Mouse (Mus musculus) liver, embryonic 14.5 days (tissue): ENCODE measurements around the gene Tas1r1.
"Not testable (repeated sequence)": the region's sequence is repeated elsewhere in the genome, so short reads cannot be mapped to it uniquely, and the experiment has no call there.

Experiments used
- CTCF ChIP-seq: IDR thresholded peaks from 2 replicates; pipeline ENCODE4 v1.5.1; 2016; ENCODE audit warnings: antibody characterized with exemption, low read depth, control low read depth
- EP300 ChIP-seq: IDR thresholded peaks from 2 replicates; pipeline ENCODE4 v1.6.1; 2016; ENCODE audit warnings: antibody characterized with exemption, low read depth

DNA sequence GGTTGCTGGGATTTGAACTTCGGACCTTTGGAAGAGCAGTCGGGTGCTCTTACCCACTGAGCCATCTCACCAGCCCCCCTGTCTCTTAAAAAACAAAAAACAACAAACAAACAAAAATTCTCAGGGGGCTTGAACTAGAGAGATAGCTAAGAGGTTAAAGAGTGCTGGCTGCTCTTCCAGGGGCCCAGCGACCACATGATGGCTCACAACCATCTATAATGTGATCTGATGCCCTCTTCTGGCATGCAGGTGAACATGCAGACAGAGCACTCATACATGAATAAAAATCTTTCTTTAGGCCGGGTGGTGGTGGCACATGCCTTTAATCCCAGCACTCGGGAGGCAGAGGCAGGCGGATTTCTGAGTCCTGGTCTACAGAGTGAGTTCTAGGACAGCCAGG, 1.9 kb downstream of the Tas1r1 start:
- TF ChIP-seq CTCF, result peak; percentile 58
- TF ChIP-seq EP300, result not testable (repeated sequence)
